Mouse (Mus musculus): ENCODE measurements around the gene Tfrc.

Tfrc gene

DNA sequence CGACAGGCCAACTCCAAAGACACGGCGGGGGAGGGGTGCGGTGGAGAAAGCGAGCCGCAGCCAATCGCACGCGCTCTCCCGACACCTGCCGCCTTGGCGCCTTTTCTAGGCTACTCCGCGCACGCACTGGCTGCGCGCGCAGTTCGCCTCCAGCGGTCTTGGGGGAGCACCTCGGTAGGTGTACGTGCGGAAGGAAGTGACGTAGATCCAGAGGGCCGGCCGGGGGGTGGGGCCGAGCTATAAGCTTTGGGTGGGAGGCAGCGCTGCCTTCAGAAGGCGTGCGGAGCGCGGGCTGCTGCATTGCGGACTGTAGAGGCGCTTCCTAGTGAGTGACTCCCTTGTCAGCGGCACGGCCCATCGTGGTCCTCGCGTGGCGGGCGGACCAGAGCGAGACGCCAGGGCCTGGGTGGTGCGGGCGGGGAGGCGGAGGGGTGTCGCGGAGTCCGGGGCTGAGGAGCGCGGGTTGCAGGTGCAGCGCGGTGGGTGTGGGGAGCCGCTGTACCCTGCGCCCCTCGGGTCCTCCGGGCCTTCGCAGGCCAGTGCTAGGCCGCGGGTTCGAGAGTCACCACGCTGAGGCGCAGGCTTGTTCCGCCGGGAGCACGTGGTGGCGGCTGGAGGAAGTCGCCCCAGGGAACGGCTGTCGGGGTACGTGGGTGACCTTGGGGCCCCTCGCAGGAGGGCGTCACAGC, at the start of gene Tfrc:
TSS of gene Tfrc (plus strand) at position 209 of the 689 bp plus-strand sequence.
- peak; percentile 98 for DNase-seq (ENCODE audit: low read depth)

DNA sequence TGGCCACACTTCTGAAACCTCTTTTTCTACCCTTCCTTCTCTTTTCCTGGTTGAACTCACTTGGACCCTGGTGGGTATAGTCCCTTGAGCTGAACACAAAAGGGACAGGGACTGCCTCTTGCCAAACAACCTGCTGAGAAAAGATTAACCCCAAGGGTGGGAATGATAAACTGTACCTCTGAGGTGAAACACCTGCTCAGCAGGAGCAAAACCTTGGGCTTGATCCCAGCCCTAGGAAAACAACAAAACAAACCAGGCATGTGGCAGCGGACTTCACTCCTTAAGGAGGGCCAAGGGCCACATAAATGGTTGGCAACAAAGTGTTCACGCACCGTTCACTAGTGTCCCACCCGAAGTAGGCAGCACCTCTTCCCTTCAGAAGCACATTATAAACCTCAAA, 49.2 kb upstream of the Tfrc start:
- no peak for DNase-seq (ENCODE audit: low read depth)

DNA sequence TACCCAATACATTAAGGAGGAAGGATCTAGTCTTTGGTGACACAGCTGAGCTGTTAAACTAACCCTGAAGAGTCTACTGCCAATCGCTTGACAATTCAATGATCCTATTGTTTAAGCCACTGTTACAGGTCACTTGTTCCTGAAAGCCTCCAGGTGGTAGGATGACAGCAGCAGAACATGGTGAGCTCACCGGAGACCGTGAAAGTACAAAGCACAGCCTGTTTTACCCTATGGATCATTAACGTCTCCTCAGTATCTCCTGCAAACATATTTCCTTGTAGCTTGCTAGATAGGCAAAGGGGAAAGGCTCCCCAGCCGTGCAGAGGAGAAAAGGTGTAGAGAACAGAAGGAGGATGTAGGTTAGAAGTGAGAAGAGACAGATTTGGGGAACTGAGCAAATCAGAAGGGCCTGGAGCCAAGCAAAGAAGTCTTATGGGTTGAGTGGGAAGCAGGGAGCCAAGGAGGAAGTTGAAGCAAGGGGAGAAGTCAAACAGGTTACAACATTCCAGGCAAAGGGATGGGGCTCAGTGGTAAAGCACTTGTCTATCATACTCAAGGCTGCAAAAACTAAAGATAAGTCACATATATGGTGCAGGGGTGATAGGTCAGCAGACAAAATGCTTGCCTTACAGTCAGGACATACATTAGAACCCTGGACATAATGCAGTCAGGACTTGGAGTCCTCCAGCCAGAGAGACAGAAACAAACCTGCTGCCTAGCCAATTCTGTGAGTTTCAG, 45.5 kb upstream of the Tfrc start:
- DNase-seq (ENCODE audit: low read depth): no peak

DNA sequence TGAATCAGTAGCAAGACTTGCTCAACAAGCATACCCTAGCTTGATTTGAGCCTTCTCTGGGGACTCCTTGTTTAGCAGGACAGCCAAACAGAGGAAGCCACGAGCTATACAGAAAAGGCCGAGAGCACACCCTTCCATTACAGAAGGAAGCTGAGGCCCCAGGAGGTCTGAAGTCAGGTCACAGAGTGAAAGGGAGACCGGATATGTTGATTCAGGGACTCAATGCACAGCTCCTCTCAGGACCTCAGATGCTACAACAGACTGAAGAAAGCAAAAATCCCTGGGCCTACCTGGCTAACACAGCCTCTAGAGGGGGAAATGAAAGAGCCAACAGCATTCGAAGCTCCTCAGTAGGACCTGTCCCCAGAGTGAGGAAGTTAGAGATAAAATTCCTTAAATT, 41.4 kb upstream of the Tfrc start:
- no peak for DNase-seq (ENCODE audit: low read depth)

DNA sequence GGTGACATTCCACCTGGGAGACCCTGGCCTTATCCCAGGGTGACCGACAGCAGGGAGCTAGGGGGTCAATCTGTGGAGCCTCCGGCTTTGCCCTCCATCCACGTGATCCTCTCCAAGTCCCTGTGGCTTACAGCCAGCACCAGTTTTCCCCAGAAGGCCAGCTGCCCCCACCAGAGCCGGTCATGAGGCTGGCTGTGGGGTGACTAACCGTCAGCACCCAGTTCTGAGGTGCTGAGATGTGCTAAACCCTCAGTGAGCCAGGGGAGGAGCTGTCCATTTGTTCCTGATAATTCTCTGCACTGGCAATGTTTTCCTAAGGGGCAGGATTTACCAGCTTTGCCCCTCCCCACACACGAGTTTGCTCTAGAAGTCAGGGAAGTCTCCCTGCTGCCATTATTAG, 40.3 kb upstream of the Tfrc start:
- no peak for DNase-seq (ENCODE audit: low read depth)

DNA sequence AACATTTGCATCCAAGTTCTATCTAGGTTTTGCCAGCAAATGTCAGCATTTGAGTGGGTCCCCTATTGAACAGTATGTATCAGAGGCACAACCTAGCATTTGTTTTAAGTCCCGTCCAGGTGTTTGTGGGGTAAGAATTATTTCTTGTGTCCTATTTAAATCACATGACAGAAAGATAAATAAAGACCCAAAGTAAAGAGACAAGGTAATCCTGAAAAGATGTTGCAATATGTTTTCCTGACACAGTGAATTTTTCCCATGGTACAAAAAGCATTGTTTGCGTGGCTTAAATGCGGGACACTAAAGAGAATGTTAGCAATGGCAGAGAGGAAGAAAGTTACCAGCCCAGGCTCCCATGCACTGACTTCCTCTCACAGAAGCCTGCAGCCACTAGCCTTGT, 38.7 kb upstream of the Tfrc start:
- DNase-seq (ENCODE audit: low read depth): no peak

DNA sequence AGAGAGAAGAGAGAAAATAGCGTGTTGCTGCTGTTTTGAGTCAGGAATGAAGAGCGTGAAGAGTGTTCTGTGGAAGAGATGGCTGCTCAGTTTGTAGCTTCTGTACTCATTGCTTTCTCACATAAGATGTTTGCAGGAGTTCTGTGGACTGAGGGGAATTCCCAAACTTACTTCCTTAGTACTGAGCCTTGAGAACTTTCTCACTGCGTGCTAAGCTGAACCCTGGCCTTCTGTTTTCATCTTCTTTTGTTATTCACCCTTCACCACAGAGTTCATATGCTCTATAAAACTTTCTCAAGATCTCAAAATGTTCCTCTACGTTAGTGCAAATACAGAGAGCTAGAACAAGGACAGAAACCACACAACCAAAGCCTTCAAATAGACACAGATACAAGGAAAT, 36.2 kb upstream of the Tfrc start:
- DNase-seq (ENCODE audit: low read depth): no peak

DNA sequence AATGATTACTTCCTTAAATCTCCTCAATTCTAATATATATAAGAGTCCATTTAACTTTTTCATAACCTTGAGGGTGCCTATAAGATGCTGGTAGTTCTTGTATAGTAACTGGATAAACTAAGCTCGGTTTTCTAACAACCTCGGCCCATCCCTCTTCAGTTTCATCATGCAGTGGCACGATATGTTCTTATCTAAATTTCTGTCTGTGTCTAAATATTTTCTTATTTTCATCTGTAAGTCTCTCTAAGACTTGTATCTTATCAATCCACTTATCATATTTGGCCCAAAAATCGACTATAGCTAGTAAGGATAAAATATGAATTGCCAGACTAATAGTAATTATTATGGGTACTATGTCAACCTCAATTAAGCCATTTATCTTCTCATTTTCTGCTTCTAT, 22.2 kb upstream of the Tfrc start:
- no peak for DNase-seq (ENCODE audit: low read depth)

DNA sequence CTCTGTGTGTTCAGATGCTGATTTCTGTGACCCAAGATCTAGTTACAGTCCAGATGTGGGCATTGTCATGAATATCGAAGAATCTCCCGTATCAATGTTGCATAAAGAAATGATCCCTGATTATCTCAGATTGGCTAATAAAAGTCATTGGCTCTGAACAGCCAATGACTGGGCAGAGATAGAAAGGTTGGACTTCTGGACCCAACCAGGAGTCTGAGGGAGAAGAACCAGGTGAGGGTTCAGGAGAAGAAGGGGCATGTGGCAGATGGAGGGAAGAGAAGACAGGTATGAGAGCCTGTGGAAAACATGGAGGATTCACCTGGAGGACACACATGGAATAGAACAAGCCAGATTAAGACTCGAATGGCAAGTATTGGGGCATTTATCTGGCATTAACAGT, 20.2 kb upstream of the Tfrc start:
- DNase-seq (ENCODE audit: low read depth): no peak

DNA sequence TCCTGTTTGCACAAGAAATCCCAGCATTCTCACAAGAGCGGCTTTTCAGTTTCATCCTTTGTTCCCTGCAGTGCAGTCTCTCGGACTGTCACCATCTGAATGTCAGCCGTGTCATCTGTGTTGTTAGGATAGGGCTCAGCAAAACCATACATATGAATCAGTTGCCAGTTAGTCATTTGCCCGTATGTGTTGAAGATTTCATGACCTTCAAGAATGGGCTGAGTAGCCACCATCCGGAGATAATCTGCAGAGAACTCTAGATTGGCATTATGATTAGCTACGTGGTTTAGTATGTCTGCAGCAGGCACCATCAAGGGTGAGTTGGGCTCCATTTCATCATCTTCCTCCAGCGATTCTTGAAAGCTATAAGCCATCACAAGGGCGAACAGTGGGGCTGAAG, 17.2 kb upstream of the Tfrc start:
- no peak for DNase-seq (ENCODE audit: low read depth)

DNA sequence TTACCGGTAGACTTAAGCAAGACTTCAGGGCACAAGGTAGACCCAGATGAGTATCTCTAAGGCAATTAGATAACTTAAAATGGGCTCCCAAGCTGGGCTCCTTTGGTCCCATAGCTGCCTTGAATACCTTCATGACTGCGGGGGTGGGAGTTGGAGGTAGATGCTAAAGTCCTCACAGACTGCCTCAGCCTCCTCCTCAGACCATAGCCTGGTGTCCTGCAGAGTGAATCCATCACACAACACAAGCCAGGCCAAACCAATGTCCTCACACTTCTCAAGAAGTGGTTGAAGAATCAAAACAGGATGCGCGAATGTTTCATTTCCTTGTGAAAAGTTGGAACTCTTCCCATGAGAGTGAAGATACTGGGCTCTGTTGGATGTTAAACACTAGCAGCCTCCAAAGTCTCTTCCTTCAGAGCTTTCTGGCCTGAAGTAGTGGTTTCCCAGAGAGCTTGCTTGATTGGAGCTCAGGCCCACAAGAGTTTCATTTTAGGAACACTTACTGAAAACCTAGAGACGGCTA, 15.4 kb upstream of the Tfrc start:
- DNase-seq (ENCODE audit: low read depth): no peak

DNA sequence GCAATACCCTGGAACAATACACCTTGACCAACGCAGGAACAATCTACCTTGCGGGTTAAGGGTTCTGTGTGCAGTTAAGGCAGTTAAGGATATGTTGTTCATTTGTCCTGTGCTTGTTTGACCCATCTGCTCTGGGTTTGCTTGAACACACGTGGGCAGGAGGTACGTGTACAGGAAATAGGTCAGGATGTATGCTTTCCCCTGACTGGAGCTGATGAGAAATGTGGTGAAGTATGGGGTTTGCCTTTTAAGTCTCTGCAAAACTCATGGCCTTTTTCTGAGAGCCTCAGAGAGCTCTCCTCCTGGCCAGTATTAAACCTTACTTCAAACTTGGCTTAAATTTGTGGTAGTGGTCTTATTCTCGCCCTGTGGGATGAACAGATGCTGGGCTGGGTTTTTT, 14.8 kb upstream of the Tfrc start:
- DNase-seq (ENCODE audit: low read depth): no peak

DNA sequence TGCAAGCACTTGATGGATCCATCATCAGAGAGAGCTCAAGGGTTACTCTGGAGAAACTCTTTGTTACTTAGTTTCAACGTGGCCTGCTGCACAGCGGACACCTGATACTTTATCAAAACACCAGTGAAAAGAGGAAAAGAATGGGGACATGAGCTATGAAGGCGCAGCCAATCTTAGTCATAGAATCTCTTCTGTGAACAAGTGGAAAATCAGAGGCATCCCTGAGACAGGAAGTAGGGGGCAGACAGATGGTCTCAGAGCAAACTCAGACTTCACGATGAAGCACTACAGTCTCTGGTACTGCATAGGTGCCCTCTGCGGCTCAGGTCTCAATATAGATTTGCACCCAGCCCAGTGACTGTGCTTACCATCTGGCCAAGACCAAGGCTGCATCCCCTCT, 14.0 kb upstream of the Tfrc start:
- no peak for DNase-seq (ENCODE audit: low read depth)

DNA sequence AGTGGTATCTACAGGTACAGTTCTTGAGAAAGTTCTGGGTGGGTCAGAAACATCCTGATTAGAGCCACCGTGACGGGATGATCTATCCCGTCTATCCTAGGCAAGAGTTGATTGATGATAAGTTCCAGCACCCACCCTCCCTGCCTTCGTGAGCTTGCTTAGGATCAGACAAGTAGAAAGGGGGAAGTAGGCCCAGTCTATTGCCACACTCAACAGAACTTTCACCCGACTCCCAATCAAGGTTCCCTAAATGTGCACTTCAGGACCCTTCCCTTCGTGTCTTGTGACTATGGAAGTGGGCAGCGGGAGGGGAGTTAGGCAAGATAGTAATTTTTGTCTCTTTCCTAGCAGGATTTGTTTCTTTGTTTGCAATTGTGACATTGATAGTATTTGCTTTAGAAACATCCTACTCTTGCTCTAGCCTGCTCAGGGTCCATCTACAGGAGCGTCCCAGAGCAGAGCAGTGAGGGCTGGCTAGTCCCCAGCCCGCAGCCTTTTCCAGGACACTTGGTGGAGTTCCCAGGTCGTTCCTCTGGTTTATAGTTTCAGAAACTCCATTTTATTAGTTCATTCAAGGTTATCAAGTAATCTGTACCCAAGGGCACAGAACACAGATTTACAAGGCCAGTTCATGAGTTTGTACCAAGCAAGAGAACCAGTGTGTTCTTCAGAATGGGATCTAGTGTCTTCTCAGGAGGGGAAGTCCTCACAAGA, 13.4 kb upstream of the Tfrc start:
- DNase-seq (ENCODE audit: low read depth): no peak

DNA sequence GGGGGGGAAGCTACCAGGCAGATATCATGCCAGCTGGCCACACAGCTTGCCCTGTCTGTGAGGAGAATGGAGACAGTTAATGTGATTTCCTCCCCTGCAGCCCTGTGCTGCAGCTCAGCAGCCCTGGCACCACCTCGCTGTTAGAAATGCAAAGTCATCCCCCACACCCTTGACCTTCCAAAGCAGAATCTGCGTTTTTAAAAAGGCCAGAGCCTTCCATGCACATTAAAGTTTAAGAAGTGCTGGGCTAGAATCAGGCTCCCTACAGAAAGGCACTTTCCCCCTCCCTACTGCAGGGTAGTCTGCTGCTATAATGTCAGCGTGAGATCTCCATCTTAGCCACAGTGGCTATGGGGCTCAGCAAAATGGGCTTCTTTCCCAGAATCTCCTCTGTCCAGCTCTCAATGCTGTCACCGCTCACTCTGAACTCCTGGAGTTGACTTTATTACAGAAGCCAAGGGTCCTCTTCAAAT, 10.8 kb upstream of the Tfrc start:
- no peak for DNase-seq (ENCODE audit: low read depth)

DNA sequence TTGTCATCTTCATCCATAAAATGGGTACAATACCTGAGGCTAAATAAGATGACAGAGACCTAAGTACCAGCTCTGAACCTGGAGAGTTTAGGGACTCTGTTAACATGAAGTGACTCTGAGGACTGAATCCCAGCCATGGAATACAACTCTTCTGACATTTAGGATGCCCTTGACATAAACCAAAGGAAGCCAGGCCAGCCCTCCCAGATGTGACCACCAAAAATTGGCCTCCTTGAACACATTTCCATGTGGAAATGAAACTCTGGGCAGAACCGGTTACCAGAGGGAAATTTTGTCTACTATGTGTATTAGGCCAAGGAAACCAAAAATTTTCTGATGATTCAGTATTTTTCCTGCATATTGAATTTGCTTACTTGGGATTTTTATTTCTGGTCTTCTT, 9.6 kb upstream of the Tfrc start:
- DNase-seq (ENCODE audit: low read depth): no peak

DNA sequence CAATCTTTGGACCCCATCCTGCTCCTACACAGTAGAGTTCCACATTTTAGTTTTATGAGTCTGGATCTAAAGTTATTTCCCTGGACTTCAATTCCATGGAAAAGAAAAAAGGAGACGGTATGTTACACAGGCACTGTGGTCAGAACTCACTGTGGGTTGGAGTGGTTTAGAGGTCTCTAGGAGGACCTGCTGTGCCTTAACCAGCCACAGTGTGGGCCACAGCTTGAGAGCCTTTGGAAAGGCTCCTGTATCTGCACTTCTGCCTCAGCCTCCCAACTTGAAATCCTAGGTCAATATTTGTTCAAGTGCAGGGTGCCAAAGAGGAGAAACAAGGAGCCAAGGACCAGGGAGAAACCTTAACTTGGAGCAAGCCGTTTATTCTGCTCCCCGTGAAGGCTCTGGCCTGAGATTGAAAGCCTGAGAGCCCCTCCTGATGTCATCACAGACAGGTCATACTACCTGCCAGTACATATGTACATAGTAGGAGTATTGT, 6.5 kb upstream of the Tfrc start:
- DNase-seq (ENCODE audit: low read depth): no peak

DNA sequence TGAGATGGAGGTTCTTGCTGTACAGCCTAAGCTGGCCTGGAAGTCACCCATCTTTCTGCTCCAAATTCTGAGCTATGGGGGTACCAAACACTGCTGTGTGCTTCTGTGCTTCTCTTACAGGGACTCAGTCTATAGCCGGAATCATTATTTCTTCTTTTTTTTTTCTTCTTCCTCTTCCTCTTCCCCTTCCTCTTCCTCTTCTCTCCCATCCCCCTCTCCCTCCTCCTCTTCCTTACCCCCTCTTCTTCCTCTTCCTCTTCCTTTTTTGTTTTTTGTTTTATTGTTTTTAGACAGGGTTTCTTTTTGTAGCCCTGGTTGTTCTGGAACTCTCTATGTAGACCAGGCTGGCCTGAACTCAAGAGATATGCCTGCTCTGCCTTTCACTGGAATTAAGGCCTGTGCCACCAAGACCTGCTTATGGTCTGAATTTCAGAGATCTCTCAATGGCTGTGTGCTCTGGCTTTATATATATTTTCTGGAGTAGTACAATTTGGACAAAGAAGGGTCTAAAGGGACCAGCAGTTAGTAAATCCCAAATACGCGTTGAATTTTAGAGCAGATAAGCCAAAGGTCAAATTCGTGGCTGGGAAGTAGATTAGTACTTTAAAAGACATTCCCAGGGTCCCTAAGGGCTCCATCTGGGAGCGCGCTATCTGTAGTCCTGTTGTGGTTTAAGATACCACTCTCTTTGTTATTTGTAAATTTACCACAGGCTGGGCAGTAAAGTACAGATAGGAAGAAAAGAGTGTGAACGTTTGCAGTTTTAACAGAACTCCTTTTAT, 967 bp upstream of the Tfrc start:
- DNase-seq (ENCODE audit: low read depth): no peak

DNA sequence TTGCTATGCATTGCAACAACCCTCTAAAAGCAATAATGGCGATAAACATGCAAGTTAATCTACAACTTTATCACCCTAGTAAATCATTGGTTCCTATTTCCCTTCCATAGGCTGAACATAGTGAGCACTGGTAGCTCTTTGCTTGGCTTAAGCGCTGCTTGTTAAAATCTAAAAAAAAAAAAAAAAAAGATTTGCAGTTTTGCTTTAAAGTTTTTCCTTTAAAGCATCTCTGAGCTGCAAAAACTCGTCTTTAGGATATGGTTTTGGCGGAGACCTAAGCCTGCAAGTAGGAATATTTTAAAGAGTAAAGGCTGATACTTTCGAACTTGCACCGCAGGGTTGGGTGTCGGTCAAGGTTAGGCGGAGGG, 392 bp upstream of the Tfrc start:
- DNase-seq (ENCODE audit: low read depth): no peak

DNA sequence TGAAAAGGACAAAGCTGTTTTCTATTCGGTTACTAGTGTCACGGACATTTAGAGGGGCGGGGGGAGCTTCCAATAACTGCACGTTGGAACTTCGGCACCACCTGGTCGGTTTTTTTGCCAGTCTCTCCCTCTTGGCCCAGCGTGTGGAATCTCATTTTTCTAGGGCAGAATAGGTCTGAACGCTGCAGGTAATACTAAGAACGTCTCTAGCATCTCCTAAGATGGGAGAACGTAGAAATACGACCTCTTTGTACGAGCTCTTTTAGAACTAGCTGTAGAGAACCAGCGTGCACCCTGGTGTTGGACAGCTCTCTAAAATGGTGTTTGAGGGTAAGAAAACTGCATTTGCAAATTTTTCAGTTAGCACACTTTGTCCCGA, 670 bp downstream of the Tfrc start:
- no peak for DNase-seq (ENCODE audit: low read depth)

DNA sequence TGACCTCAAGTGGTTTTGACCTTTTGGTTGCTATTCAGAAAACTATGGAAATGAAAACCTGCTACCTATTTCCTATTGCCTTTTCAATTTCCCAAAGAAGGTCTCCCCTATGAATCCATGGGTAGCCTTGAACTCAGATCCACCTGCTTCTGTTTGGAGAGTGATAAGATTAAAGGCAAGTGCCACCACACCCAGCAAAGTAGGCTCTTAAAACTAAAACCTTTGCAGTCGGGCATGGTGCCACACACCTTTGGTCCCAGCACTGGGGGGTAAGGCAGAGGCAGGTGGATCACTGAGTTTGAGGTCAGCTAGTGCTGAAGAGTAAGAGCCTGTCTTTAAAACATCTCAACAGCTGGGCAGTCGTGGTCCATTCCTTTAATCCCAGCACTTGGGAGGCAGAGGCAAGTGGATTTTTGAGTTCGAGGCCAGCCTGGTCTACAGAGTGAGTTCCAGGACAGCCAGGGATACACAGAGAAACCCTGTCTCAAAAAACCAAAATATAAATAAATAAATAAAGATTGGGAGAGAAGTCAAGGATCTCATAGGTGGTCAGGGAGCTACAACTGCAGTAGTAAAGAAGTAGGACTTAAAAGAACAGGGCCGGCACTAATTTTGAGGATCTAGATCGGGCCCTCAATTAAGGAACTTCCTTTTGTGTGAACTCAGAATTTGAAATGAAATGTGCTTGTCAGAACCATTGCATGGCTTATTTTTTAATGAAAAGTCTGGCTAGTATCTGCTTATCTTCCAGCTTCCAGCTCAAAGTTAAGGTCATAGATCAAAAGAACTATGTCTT, 1.9 kb downstream of the Tfrc start:
- DNase-seq (ENCODE audit: low read depth): no peak

Measured in c-Kit-positive CD71-negative TER-119-negative erythroid progenitor cells, embryonic 14.5 days (primary cell).